Mouse (Mus musculus): ENCODE results near the gene Parp16.

DNA sequence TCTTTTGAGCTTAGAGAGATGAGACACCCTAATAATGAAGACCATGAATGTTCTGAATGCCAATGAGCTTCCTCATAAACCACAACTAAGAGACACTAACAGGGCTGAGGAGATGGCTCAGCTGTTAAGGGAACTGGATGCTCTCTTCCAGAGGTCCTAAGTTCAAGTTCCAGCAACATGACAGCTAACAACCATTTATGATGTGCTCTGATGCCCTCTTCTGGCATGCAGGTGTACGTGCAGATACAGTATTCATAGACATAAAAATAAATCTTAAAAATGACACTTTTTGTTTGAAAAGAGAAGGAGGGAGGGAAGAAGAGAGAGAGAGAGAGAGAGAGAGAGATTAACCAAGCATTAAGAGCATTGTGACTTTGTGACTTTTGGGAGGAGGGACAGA lies 30.3 kb upstream of the Parp16 start:
- TF ChIP-seq CTCF (IDR thresholded peaks at IDR 0.05; ENCODE audit: extremely low read depth, insufficient read length, insufficient replicate concordance, low read depth, low read length) (no peak), POLR2A (IDR thresholded peaks at IDR 0.05; ENCODE audit: low read depth, low read length) (no peak)

Data from small intestine, adult 2 months (tissue).